Mouse (Mus musculus) limb, embryonic 10.5 days (tissue): ENCODE data around the gene Cpt1a. TPM values are rescaled to one million over a fixed set of nuclear protein-coding genes. Genes with fewer than 3 reads are reported as not detected.

Experiments used
- DNase-seq: peaks from one replicate; pipeline ENCODE4 v3.0.0-alpha.2; 2017; ENCODE audit warnings: low spot score
- H3K27ac ChIP-seq: fragments of 300-500 bp; sonication (generic); 2 replicates; pipeline ENCODE4 v1.5.1; 2016; ENCODE audit warnings: mild to moderate bottlenecking
- H3K27me3 ChIP-seq: fragments of 300-500 bp; sonication (generic); 2 replicates; pipeline ENCODE4 v1.6.1; 2016; ENCODE audit warnings: low read depth, mild to moderate bottlenecking; ENCODE audit not compliant: poor library complexity, severe bottlenecking
- H3K36me3 ChIP-seq: fragments of 300-500 bp; sonication (generic); 2 replicates; pipeline ENCODE4 v1.6.1; 2016; ENCODE audit warnings: mild to moderate bottlenecking, moderate library complexity
- H3K4me1 ChIP-seq: fragments of 300-500 bp; sonication (generic); 2 replicates; pipeline ENCODE4 v1.6.1; 2016
- H3K4me3 ChIP-seq: fragments of 300-500 bp; sonication (generic); 2 replicates; pipeline ENCODE4 v1.5.1; 2016; ENCODE audit warnings: mild to moderate bottlenecking, moderate library complexity
- H3K9me3 ChIP-seq: fragments of 300-500 bp; sonication (generic); replicated peaks from 2 replicates; pipeline ENCODE4 v1.6.1; 2016; ENCODE audit warnings: mild to moderate bottlenecking
- WGBS: fragments of 180-500 bp; shearing (Covaris S2); methylation state at CpG from one replicate; pipeline ENCODE4 v1.1.7; 2016; 5-methylcytosine and 5-hydroxymethylcytosine counted together
- polyA plus RNA-seq: library from polyadenylated mRNA; unstranded; fragments of >200 nt; fragmentation: Nextera tagmentation; extraction: Ambion mirVana; gene quantifications from 2 replicates; pipeline ENCODE4 v1.2.1, GENCODE M21; 2016

The Cpt1a gene
- 2.7 and 8.2 TPM in 2 replicates for polyA plus RNA-seq

DNA sequence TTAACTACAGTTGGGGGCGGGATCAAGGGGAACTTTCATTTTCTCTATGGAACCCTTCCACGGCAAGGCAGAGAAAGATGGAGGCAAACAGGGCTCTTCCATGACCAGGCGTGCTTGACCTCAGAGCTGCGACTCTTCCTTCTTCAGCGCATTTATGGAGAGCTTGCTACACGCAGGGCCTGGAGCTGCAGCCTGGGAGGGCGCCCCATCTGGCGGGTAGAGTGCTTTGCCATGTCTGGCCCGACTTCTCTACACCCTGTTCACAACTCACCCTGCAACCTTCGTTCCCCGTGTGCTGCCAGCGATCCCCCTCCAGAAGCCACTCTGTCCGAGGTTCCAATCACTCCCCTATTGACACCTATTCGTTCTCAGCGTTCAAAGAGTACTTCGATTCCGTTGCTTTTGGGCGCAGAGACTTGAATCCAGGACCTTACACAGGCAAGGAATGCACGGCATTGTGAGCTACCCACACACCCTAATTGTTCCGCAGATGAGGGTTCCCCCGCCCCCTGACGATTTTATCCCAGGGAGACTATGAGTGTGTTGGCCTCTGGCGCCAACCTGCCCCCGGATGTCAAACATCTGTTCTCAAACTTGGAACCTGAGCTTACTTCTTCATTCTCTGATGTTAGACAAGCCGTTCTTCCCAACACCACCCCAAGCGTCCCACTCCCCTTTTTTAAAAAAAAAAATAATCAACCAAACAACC is at the start of gene Cpt1a:
Gene Cpt1a (plus strand): TSS at position 74 of the 709 bp plus-strand sequence.
- H3K4me1 ChIP-seq = peaks cover 47% of the 10 kb centered on the region
- H3K27ac ChIP-seq = peak within 1 kb of the TSS; percentile 74
- H3K27me3 ChIP-seq = peaks cover 50% of the 10 kb centered on the region
- H3K9me3 ChIP-seq = no peaks in the 10 kb centered on the region
- whole genome bisulfite sequencing = 3% methylated on average over 26 of the region's 26 CpGs
- H3K36me3 ChIP-seq = no peaks in the 10 kb centered on the region
- H3K4me3 ChIP-seq = peak within 1 kb of the TSS; percentile 70
- DNase-seq = peak; percentile 59

DNA sequence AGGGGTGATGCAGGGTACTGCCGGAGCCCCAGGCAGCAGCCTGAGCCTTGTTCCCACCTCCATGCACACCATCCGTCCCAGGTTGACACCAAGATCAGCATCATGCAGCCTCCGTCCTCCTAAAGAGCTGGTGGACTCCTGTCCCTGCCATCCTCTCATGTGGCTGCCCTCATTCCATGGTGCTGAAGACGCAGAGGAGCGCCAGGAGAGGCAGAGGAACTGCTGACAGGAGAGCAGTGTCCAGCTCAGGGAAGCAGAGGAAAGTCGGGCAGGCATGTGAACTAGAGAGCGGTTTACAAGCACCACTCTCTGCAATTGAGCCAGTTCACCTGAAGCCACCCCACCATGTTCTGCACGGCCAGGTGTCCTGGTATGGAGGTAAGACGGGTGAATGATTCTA is 48.8 kb upstream of the Cpt1a start:
- Histone ChIP-seq H3K36me3 (peaks cover 99% of the 10 kb centered on the region), H3K9me3 (no peaks in the 10 kb centered on the region), H3K27ac (no peak overlapping the region), H3K4me3 (no peak overlapping the region), H3K4me1 (no peaks in the 10 kb centered on the region), H3K27me3 (no peaks in the 10 kb centered on the region)
- 92% methylated on average over 9 of the region's 9 CpGs for WGBS
- DNase-seq = no peak

DNA sequence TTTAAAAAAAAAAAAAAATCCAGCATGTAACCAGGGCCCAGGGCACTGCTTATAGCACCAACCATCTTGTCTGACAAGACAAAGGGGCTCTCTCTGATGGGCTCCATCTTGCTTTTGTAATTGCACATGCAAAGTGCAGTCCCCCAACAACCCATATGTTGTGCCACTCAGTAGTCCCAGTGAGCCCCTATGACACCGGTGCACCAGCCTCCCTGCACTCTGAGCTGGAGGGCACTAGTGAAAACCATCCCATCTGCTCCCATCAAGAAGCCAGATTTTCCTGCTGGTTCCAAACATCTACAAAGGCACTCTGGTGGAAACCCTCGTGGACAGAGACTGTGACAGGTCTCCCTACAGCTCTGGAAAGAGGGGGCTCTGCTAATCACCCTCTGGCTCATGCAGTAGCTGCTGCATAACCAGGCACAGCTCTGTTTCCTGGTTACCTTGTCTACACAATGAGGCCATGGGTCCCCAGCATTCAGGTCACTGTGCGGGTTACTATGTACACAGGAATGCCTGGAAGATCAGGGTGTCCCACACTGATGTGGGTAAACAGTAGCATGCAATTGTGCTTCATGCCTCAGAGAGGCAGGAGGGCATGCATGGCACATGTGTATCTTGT is 46.3 kb upstream of the Cpt1a start:
- Histone ChIP-seq H3K27ac (no peak overlapping the region), H3K9me3 (no peaks in the 10 kb centered on the region), H3K4me3 (no peak overlapping the region), H3K4me1 (no peaks in the 10 kb centered on the region), H3K36me3 (peaks cover 97% of the 10 kb centered on the region), H3K27me3 (no peaks in the 10 kb centered on the region)
- no peak for DNase-seq
- 88% methylated on average over 3 of the region's 3 CpGs for WGBS

DNA sequence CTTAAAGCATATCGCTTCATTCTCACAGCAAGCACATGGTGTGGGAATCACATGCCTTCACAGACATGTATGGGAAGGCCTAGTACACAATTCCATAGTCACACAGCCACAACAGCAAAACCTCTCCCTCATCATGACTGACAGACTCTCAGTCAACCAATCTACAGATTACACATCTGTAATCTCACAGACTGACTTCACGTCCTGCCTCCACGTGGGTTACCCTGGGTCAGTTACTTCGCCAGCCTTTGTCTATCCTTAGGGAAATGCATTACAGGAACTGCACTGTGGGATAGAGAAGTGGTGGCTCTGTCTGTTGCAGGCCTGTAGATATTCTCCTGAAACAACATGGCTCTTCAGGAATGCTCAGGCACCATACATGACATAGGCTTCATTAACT is 40.2 kb upstream of the Cpt1a start:
- Histone ChIP-seq H3K4me1 (peaks cover 18% of the 10 kb centered on the region), H3K27me3 (no peaks in the 10 kb centered on the region), H3K9me3 (no peaks in the 10 kb centered on the region), H3K27ac (peak overlapping the region; percentile 90; the same call in 1 of the 2 replicates), H3K36me3 (peaks cover 65% of the 10 kb centered on the region), H3K4me3 (peak overlapping the region; percentile 81)
- DNase-seq = no peak
- WGBS = 73% methylated on average over 4 of the region's 4 CpGs

DNA sequence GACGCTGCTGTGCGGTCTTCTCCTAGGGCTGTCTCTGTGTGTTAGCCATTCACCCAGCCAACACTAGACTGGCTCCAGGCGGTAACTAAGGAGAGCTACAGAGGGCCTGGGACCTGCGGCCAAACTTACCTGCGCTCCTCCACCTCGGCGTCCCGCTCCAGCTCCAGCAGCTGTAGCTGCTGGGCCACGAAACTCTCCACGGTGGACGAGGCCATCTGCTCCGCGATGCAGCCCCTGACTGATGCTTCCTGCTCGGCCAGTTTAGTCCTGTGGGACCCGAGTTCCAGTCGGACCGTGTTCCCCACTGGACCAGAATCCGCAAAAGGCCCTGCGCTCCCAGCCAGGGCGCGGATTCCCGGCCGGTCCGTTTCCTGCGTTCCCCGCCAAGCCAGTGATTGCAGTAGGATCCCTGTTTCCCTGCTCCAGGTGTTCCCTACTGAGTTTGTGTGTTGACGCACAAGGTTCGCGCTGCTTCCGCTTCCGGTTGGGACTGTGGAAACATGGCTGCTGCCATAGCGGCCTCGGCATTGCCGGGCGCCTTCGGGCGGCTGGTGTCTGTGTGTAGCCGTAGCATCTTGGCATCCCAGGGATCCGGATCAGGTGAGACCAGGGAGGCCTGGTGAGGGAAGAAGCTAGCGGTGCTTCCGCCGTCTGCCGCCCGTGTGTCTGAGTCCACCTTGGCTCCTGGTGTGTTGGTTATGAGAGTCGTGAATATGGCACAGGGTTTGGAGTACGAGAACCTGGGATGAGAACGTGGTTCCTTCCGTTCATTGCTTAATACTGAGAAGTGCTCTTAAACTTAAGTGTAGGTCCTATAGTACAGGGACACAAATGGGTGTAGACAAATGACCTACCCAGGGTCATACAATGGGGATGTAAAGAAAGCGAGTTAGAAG is 39.3 kb upstream of the Cpt1a start, which contains the start of the genes Mrpl21 and Ighmbp2:
Gene Mrpl21 (plus strand): TSS at position 330 of the 896 bp plus-strand sequence.
Gene Ighmbp2 (minus strand): TSS at position 446 of the 896 bp plus-strand sequence.
- H3K4me1 ChIP-seq = peaks cover 18% of the 10 kb centered on the region
- 0% methylated on average over 49 of the region's 49 CpGs for WGBS
- DNase-seq = peak; percentile 96
- H3K9me3 ChIP-seq = no peaks in the 10 kb centered on the region
- H3K4me3 ChIP-seq = peak within 1 kb of the TSS; percentile 81
- peak within 1 kb of the TSS; percentile 90 for H3K27ac ChIP-seq
- H3K36me3 ChIP-seq = peaks cover 65% of the 10 kb centered on the region
- H3K27me3 ChIP-seq = no peaks in the 10 kb centered on the region

DNA sequence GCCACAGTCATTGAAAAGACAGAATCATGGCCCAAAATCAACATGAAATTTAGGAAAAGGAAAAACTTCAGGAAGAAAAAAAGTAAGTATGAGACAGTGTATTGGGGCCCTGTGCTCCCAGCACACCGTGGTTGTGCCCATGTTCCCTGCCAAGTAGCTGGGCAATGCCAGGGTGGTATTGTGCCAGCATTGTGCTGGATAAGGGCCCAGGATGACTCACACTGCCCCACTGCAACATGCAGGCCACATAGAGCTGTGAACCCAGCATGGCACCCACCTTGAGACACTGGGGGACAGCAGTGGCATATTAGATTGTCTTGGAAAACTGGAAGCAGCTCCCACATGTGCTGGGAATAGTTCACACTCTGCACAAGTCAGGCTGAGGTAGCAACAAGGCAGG is 33.1 kb upstream of the Cpt1a start:
- WGBS = 87% methylated on average over 1 of the region's 1 CpGs
- Histone ChIP-seq H3K27ac (no peak overlapping the region), H3K36me3 (peaks cover 85% of the 10 kb centered on the region), H3K4me1 (0 out of 2 replicates have a peak, but pooled peaks cover under 1% of the 10 kb centered on the region), H3K27me3 (no peaks in the 10 kb centered on the region), H3K4me3 (no peak overlapping the region), H3K9me3 (no peaks in the 10 kb centered on the region)
- DNase-seq = no peak

DNA sequence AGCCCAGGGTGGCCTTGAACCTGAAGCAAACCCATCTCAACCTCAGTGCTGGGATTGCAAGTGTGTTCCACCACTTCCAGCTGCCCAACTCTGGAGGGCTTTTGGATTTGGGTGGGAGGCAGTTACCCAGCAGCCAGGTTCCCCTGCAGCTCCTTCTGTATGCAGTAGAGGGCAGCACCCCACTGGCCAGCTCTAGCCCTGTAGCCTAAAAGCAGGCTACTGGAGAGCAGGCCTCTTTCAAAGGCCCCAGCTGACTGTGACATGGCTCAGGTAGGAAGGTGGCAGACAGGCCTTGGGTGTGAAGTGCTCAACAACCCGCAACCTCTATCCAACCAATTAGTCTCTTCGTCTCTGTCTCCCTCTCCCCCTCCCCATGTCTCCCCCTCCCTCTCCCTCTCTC is 30.1 kb upstream of the Cpt1a start:
- H3K27me3 ChIP-seq = no peaks in the 10 kb centered on the region
- no peak overlapping the region for H3K4me3 ChIP-seq
- DNase-seq = peak; percentile 62
- H3K9me3 ChIP-seq = no peaks in the 10 kb centered on the region
- no peak overlapping the region for H3K27ac ChIP-seq
- H3K4me1 ChIP-seq = no peaks in the 10 kb centered on the region
- H3K36me3 ChIP-seq = peaks cover 62% of the 10 kb centered on the region
- 74% methylated on average over 2 of the region's 2 CpGs for WGBS

DNA sequence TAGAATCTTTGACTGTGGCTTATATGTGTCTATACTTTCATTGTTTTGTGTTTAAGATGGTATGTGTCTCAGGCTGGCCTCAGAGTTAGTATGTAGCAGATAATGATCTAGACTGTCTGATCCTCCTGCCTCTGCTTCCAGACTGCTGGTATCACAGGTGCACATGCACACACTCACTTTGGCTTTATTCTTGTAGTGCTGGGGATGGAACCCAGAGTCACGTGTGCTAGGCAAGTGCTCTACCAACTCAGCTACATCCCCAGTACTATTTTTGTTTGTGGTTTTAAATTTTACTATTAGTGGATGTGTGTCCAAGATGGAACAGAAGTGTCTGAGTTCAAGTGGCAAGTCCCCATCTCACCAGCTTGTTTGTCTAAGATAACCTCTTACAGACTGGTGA is 29.1 kb upstream of the Cpt1a start:
- 100% methylated on average over 1 of the region's 1 CpGs for WGBS
- Histone ChIP-seq H3K4me1 (no peaks in the 10 kb centered on the region), H3K27me3 (no peaks in the 10 kb centered on the region), H3K27ac (no peak overlapping the region), H3K4me3 (no peak overlapping the region), H3K36me3 (peaks cover 52% of the 10 kb centered on the region), H3K9me3 (no peaks in the 10 kb centered on the region)
- no peak for DNase-seq

DNA sequence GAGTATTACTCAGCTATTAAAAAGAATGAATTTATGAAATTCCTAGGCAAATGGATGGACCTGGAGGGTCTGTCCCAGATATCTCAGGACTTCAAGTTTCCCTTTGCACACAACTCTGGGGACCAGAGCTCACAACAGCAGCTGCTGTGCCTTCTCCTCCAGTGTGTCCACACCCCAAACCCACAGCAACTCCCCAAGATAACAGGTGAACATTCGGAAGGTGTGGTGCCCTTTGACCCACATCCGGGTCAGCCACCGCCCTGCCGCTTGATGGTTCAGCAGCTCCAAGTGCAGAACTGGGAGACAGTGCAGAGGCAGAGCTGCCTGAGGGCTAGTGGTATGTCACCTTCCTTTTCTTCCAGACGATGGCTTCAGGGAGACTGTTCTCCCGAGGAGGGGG is 26.9 kb upstream of the Cpt1a start:
- H3K27ac ChIP-seq = no peak overlapping the region
- no peaks in the 10 kb centered on the region for H3K27me3 ChIP-seq
- H3K4me1 ChIP-seq = no peaks in the 10 kb centered on the region
- H3K36me3 ChIP-seq = peaks cover 30% of the 10 kb centered on the region
- 84% methylated on average over 6 of the region's 6 CpGs for WGBS
- no peak for DNase-seq
- H3K4me3 ChIP-seq = no peak overlapping the region
- no peaks in the 10 kb centered on the region for H3K9me3 ChIP-seq

DNA sequence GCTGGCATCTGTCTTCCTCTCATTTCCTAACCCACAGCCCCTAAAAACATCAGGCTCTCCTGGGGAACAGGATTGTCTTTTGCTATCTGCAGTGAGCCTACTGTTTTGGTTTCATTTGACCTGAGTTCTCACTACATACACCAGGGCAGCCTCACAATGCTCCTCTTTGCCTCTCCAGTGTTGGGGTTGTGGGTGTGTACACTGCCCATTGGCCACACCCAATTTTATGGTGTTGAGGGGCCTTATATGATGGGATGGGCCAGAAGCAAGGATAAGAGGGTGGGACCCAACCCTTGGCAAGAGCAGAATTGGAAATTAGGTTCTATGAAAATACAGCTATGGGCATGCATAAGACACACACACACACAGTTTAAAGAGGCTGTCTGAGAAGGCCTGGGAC is 25.1 kb upstream of the Cpt1a start:
- Histone ChIP-seq H3K4me1 (no peaks in the 10 kb centered on the region), H3K4me3 (no peak overlapping the region), H3K27ac (no peak overlapping the region), H3K27me3 (no peaks in the 10 kb centered on the region), H3K36me3 (peaks cover 13% of the 10 kb centered on the region), H3K9me3 (no peaks in the 10 kb centered on the region)
- DNase-seq = no peak

DNA sequence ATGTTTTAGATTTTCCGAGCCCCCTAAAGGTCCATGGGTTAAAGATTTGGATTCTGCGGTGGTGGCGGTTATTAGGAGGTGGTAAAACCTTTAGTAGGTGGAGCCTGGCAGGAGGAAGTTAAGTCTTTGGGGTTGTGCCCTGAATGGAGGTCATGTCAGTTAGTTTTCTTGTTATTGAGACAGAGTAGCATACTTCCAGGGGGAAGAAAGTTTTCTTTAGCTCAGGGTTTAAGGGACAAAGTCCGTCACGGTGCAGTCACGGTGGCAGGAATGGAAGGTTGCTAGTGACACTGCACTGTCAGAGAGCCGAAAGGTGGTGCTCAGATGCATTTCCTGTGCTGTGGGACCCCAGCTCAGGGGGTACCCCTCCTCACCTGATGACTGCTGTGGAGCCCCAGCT is 24.4 kb upstream of the Cpt1a start:
- DNase-seq = no peak
- H3K27me3 ChIP-seq = no peaks in the 10 kb centered on the region
- H3K4me1 ChIP-seq = no peaks in the 10 kb centered on the region
- H3K27ac ChIP-seq = no peak overlapping the region
- no peak overlapping the region for H3K4me3 ChIP-seq
- peaks cover 5% of the 10 kb centered on the region; the same call in 1 of the 2 replicates for H3K36me3 ChIP-seq
- WGBS = 88% methylated on average over 7 of the region's 7 CpGs
- no peaks in the 10 kb centered on the region for H3K9me3 ChIP-seq

DNA sequence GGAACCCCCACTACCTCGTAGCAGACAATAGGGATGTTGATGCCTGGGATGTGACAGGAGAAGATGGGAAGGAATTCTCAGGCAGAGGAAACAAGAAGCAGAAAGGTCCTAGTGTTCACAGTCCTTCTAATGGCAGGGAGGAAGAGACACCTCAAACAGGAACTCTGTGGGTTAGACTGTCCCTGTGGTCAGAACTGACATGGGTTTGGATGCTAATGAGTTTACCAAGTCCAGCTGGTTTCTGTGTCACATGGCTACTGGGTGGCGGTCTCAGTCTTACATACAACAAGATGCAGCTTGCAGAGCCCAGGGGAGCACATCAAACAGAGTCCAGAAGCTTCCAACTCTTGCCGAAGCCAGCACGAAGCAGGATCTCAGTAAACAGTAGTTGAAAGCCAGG is 18.1 kb upstream of the Cpt1a start:
- 74% methylated on average over 4 of the region's 4 CpGs for WGBS
- no peaks in the 10 kb centered on the region for H3K9me3 ChIP-seq
- no peaks in the 10 kb centered on the region for H3K27me3 ChIP-seq
- no peaks in the 10 kb centered on the region for H3K4me1 ChIP-seq
- H3K4me3 ChIP-seq = no peak overlapping the region
- no peak for DNase-seq
- H3K27ac ChIP-seq = no peak overlapping the region
- no peaks in the 10 kb centered on the region for H3K36me3 ChIP-seq
